Mouse (Mus musculus) left cerebral cortex, adult 8-10 months (tissue): ENCODE data around the gene Stox2. TPM values are rescaled to one million over a fixed set of nuclear protein-coding genes. Genes with fewer than 3 reads are reported as not detected.

Experiments
- DNase-seq, 2 experiments: peaks; one replicate each; pipeline ENCODE4 v3.0.0; 2022; ENCODE audit warnings: low spot score in 2 of 2
- total RNA-seq, 4 experiments: library from RNA; stranded (reverse); gene quantifications; 2 replicates each; pipeline ENCODE4 v1.2.4; 2022

Gene Stox2
- total RNA-seq, 4 experiments from 2014 or later, result 76.9 to 96.7 (median 84.0) TPM

GRCm38 (mm10) chr8:47411321-47411720 lies 34.8 kb downstream of the Stox2 start:
- no peak for DNase-seq

- no peak for DNase-seq
Observed at GRCm38 (mm10) chr8:47409061-47409460, 37.1 kb downstream of the Stox2 start.

- DNase-seq, result no peak
Observed at GRCm38 (mm10) chr8:47404852-47405251, 41.3 kb downstream of the Stox2 start.

- no peak for DNase-seq
Observed at GRCm38 (mm10) chr8:47392927-47393326, 53.2 kb downstream of the Stox2 start.

- no peak for DNase-seq
Observed at GRCm38 (mm10) chr8:47392290-47392689, 53.9 kb downstream of the Stox2 start.

GRCm38 (mm10) chr8:47391844-47392243 lies 54.3 kb downstream of the Stox2 start:
- no peak for DNase-seq

- no peak for DNase-seq
Observed at GRCm38 (mm10) chr8:47389430-47389829, 56.7 kb downstream of the Stox2 start.

- DNase-seq, result no peak
Observed at GRCm38 (mm10) chr8:47388171-47388570, 58.0 kb downstream of the Stox2 start.

GRCm38 (mm10) chr8:47385810-47386209 lies 60.4 kb downstream of the Stox2 start:
- no peak for DNase-seq

- no peak for DNase-seq
Observed at GRCm38 (mm10) chr8:47384151-47384550, 62.0 kb downstream of the Stox2 start.

GRCm38 (mm10) chr8:47383632-47384031 lies 62.5 kb downstream of the Stox2 start:
- DNase-seq, result no peak

- DNase-seq, result no peak
Observed at GRCm38 (mm10) chr8:47381216-47381615, 64.9 kb downstream of the Stox2 start.

GRCm38 (mm10) chr8:47380725-47381124 lies 65.4 kb downstream of the Stox2 start:
- no peak for DNase-seq

GRCm38 (mm10) chr8:47380075-47380474 lies 66.1 kb downstream of the Stox2 start:
- DNase-seq, result no peak

GRCm38 (mm10) chr8:47376651-47377050 lies 69.5 kb downstream of the Stox2 start:
- no peak for DNase-seq

GRCm38 (mm10) chr8:47373757-47374156 lies 72.4 kb downstream of the Stox2 start:
- no peak for DNase-seq

- DNase-seq, result no peak
Observed at GRCm38 (mm10) chr8:47371539-47371938, 74.6 kb downstream of the Stox2 start.

GRCm38 (mm10) chr8:47371081-47371480 lies 75.1 kb downstream of the Stox2 start:
- no peak for DNase-seq

GRCm38 (mm10) chr8:47370421-47371080 lies 75.6 kb downstream of the Stox2 start:
- peak; percentile 68 to 83 for DNase-seq

- DNase-seq, result no peak
Observed at GRCm38 (mm10) chr8:47369949-47370348, 76.2 kb downstream of the Stox2 start.

- no peak for DNase-seq
Observed at GRCm38 (mm10) chr8:47369044-47369769, 77.0 kb downstream of the Stox2 start.

GRCm38 (mm10) chr8:47367029-47367428 lies 79.1 kb downstream of the Stox2 start:
- no peak for DNase-seq

GRCm38 (mm10) chr8:47363271-47363670 lies 82.9 kb downstream of the Stox2 start:
- DNase-seq, result no peak
